Mouse (Mus musculus): ENCODE measurements around the gene Prnp. TPM values are rescaled to one million over a fixed set of nuclear protein-coding genes. Genes with fewer than 3 reads are reported as not detected.

Prnp gene
- total and polyA plus RNA-seq, 2 experiments from 2014 or later = 90.6 to 139 TPM

DNA sequence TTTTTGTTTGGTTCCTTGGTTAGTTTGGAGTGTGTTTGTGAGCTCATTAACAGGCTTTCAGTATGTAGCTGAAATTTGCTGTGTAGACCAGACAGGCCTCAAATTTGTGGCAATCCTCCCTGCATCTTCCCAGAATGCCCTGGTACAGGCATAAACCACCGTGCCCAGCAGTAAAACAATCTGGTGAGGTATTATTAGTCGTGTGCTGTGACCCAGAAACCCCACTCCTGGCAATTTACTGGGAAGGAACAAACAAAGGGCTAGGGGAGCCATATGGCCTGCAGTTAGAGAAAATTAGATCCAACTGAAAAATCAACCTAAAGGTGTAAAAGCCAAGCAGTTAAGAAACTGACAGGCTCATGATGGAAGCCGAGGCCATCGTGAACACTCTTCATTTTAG is 1.6 kb downstream of the Prnp start:
- H3K4me3 ChIP-seq (ENCODE audit: low read depth, low read length) = peak overlapping the region; percentile 73; the same call in 1 of the 2 replicates
- no peak for TF ChIP-seq CTCF (IDR thresholded peaks at IDR 0.05; ENCODE audit: low read depth)
- no peak for TF ChIP-seq EP300 (IDR thresholded peaks at IDR 0.05; ENCODE audit: low read depth)
- H3K4me1 ChIP-seq (ENCODE audit: control insufficient read depth, insufficient read depth) = peaks cover 35% of the 10 kb centered on the region
- peak overlapping the region; percentile 67 for H3K4me2 ChIP-seq (ENCODE audit: low read depth, low read length)
- H3K9me3 ChIP-seq (replicated peaks; ENCODE audit: control insufficient read depth, low read length) = no peaks in the 10 kb centered on the region
- H3K36me3 ChIP-seq (replicated peaks; ENCODE audit: control insufficient read depth, insufficient read depth, low read length) = peaks cover 13% of the 10 kb centered on the region
- ATAC-seq (ENCODE audit: insufficient read depth, low read depth) (no peak), DNase-seq (ENCODE audit: low spot score) (no peak)
- no peak overlapping the region for H3K27ac ChIP-seq (ENCODE audit: low read depth)
- H3K9ac ChIP-seq (replicated peaks; ENCODE audit: low read depth, low read length) = no peak overlapping the region
- WGBS = 47% methylated on average over 4 of the region's 4 CpGs
- H3K27me3 ChIP-seq (ENCODE audit: control insufficient read depth, insufficient read depth, low read length) = no peaks in the 10 kb centered on the region

DNA sequence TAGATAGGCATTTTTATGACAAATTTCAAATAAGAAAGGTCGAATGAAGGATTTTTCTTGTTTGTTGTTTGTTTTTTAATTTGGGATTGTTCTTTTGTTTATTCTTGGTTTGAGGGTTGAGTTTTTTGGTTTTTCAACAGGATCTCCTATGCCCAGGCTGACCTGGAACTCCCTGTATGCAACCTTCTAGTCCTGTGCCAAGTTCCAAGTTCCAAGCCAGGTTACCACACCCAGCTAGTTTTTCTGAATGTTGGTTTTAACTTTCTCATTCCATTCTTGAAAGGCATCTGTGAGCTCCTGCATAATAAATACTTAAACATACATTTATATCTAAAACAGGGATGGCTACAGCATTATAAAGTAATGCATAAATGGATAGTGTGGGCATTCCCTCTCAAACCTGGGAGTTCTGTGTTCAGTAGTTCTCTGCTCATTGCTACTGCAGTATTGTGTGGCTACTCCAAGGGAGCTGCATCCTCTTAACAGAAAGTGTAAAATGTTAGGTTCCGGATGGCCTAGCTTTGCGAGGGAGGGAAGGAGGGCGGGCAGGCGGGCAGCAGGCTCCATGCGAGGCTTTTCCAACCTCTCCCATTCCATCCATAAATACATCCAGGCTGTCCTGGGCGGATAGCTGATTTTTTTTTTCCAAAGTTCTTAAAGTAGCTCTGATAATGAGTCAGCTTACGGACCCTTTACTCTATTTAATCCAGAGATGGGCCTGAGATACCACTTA is 3.0 kb downstream of the Prnp start:
- Histone ChIP-seq H3K4me2 (ENCODE audit: low read depth, low read length) (no peak overlapping the region), H3K27ac (ENCODE audit: low read depth) (no peak overlapping the region), H3K4me3 (ENCODE audit: low read depth, low read length) (no peak overlapping the region), H3K9me3 (replicated peaks; ENCODE audit: control insufficient read depth, low read length) (no peaks in the 10 kb centered on the region), H3K4me1 (ENCODE audit: control insufficient read depth, insufficient read depth) (peaks cover 28% of the 10 kb centered on the region), H3K9ac (replicated peaks; ENCODE audit: low read depth, low read length) (no peak overlapping the region), H3K27me3 (ENCODE audit: control insufficient read depth, insufficient read depth, low read length) (no peaks in the 10 kb centered on the region), H3K36me3 (replicated peaks; ENCODE audit: control insufficient read depth, insufficient read depth, low read length) (peaks cover 21% of the 10 kb centered on the region)
- DNase-seq (ENCODE audit: low spot score) (no peak), ATAC-seq (ENCODE audit: insufficient read depth, low read depth) (no peak)
- 72% methylated on average over 8 of the region's 8 CpGs for WGBS
- TF ChIP-seq EP300 (IDR thresholded peaks at IDR 0.05; ENCODE audit: low read depth) (no peak), CTCF (IDR thresholded peaks at IDR 0.05; ENCODE audit: low read depth) (no peak)

DNA sequence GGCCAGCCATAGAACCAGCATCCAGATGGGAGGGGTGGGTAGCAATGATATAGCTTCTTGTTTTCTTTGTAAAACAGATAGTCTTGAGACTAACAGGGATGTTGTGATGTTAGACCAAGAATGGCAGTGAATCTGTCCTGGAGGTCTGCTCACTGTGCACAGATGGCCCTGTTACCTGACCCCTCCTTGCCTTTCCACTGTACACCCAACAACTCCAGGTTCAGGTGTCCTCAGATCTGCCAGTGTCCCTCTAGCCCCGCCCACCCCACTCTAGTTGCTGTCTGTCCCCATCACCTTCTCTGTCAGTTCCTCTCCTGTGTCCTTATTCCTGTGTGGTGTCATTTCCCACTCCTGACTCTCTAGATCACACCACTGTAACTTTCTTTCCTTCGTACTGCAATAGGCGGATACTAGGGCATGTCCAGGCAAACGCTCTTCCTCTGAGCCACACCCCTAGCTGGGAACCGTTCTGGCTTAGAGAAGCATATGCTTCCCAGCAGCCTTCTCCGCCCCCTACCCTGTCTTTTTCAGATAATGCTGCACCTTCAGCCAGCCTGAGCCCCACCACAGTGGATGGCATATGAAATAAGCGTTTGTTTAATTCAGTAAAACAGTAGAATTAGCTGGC is 22.7 kb downstream of the Prnp start:
- WGBS = 66% methylated on average over 7 of the region's 7 CpGs
- Histone ChIP-seq H3K4me2 (ENCODE audit: low read depth, low read length) (no peak overlapping the region), H3K9me3 (replicated peaks; ENCODE audit: control insufficient read depth, low read length) (no peaks in the 10 kb centered on the region), H3K27me3 (ENCODE audit: control insufficient read depth, insufficient read depth, low read length) (no peaks in the 10 kb centered on the region), H3K27ac (ENCODE audit: low read depth) (no peak overlapping the region), H3K9ac (replicated peaks; ENCODE audit: low read depth, low read length) (no peak overlapping the region), H3K4me3 (ENCODE audit: low read depth, low read length) (no peak overlapping the region), H3K4me1 (ENCODE audit: control insufficient read depth, insufficient read depth) (peaks cover 17% of the 10 kb centered on the region; the same call in 1 of the 2 replicates), H3K36me3 (replicated peaks; ENCODE audit: control insufficient read depth, insufficient read depth, low read length) (peaks cover 11% of the 10 kb centered on the region)
- TF ChIP-seq EP300 (IDR thresholded peaks at IDR 0.05; ENCODE audit: low read depth) (no peak), CTCF (IDR thresholded peaks at IDR 0.05; ENCODE audit: low read depth) (no peak)
- no peak for DNase-seq (ENCODE audit: low spot score)
- ATAC-seq (ENCODE audit: insufficient read depth, low read depth) = no peak

DNA sequence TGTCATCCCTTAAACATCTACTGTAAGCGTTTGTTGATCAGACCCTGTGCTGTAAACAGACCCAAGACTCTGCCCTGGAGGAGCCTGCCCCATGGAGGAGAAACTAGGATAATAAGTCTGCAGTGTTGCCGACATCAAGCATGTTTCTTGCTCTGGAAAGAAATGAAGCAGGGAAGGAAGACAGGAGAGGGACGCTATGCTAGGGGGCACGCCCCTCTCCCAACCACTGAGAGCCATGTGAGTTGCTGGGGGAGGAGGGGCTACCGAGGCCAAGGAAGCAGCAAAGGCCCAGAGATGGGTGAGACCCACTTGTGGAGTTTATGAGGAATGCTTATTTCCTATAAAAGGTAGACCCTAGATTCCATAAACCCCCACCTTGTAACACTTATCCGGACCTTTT is 23.3 kb downstream of the Prnp start:
- WGBS = 60% methylated on average over 6 of the region's 6 CpGs
- H3K4me1 ChIP-seq (ENCODE audit: control insufficient read depth, insufficient read depth) = peaks cover 17% of the 10 kb centered on the region; the same call in 1 of the 2 replicates
- no peak for ATAC-seq (ENCODE audit: insufficient read depth, low read depth)
- H3K9me3 ChIP-seq (replicated peaks; ENCODE audit: control insufficient read depth, low read length) = no peaks in the 10 kb centered on the region
- TF ChIP-seq CTCF (IDR thresholded peaks at IDR 0.05; ENCODE audit: low read depth) = no peak
- TF ChIP-seq EP300 (IDR thresholded peaks at IDR 0.05; ENCODE audit: low read depth) = no peak
- H3K9ac ChIP-seq (replicated peaks; ENCODE audit: low read depth, low read length) = no peak overlapping the region
- peaks cover 17% of the 10 kb centered on the region for H3K36me3 ChIP-seq (replicated peaks; ENCODE audit: control insufficient read depth, insufficient read depth, low read length)
- no peak for DNase-seq (ENCODE audit: low spot score)
- no peak overlapping the region for H3K4me2 ChIP-seq (ENCODE audit: low read depth, low read length)
- no peaks in the 10 kb centered on the region for H3K27me3 ChIP-seq (ENCODE audit: control insufficient read depth, insufficient read depth, low read length)
- H3K4me3 ChIP-seq (ENCODE audit: low read depth, low read length) = no peak overlapping the region
- H3K27ac ChIP-seq (ENCODE audit: low read depth) = peak overlapping the region; percentile 26; the same call in 1 of the 2 replicates

DNA sequence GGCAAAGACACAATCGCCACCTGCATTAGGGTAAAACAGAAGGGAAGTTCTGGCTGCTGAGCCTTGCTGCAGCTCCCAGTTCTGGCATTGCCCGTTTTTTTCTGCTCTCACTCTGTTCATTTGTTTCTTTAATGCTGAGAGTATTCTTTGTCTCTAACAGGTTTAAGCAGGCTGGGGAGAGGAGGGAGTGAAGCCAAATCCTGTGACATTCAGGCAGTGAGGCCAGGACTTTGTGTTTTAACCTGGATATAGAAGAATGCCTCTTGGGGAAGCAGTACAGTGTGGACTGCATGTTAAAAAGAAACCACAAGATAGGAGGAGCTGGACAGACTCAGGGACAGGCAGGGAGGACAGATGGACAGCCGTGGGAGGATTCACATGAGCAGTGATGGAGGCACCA is 23.9 kb downstream of the Prnp start:
- Histone ChIP-seq H3K36me3 (replicated peaks; ENCODE audit: control insufficient read depth, insufficient read depth, low read length) (peaks cover 18% of the 10 kb centered on the region), H3K4me1 (ENCODE audit: control insufficient read depth, insufficient read depth) (peaks cover 17% of the 10 kb centered on the region; the same call in 1 of the 2 replicates), H3K4me2 (ENCODE audit: low read depth, low read length) (no peak overlapping the region), H3K9ac (replicated peaks; ENCODE audit: low read depth, low read length) (no peak overlapping the region), H3K9me3 (replicated peaks; ENCODE audit: control insufficient read depth, low read length) (no peaks in the 10 kb centered on the region), H3K27ac (ENCODE audit: low read depth) (peak overlapping the region; percentile 26), H3K4me3 (ENCODE audit: low read depth, low read length) (no peak overlapping the region), H3K27me3 (ENCODE audit: control insufficient read depth, insufficient read depth, low read length) (no peaks in the 10 kb centered on the region)
- ATAC-seq (ENCODE audit: insufficient read depth, low read depth) = peak; percentile 57
- DNase-seq (ENCODE audit: low spot score) = no peak
- WGBS = 74% methylated on average over 3 of the region's 3 CpGs
- no peak for TF ChIP-seq CTCF (IDR thresholded peaks at IDR 0.05; ENCODE audit: low read depth)
- TF ChIP-seq EP300 (IDR thresholded peaks at IDR 0.05; ENCODE audit: low read depth) = no peak
